Mouse (Mus musculus): ENCODE results near the gene Foxred1. TPM values are rescaled to one million over a fixed set of nuclear protein-coding genes. Genes with fewer than 3 reads are reported as not detected.
A peak's percentile ranks its signal among the peaks of the same experiment; 100 is the strongest.

The Foxred1 gene
- polyA plus RNA-seq, 1 experiment from 2014 or later = 48.5 TPM

GRCm38 (mm10) chr9:35187351-35187903 lies 23.4 kb downstream of the Foxred1 start:
- Histone ChIP-seq H3K4me2 (replicated peaks) (no peak overlapping the region), H3K4me3 (no peak overlapping the region), H3K36me3 (peaks cover 28% of the 10 kb centered on the region), H3K27ac (replicated peaks) (no peak overlapping the region), H3K4me1 (no peaks in the 10 kb centered on the region), H3K9me3 (no peaks in the 10 kb centered on the region), H3K27me3 (no peaks in the 10 kb centered on the region), H3K9ac (replicated peaks) (no peak overlapping the region)
- 89% methylated on average over 10 of the region's 10 CpGs for WGBS
- no peak for ATAC-seq (ENCODE audit: low FRiP score, low read depth)

GRCm38 (mm10) chr9:35186430-35186829 lies 24.4 kb downstream of the Foxred1 start:
- Histone ChIP-seq H3K4me3 (no peak overlapping the region), H3K4me2 (replicated peaks) (no peak overlapping the region), H3K9ac (replicated peaks) (no peak overlapping the region), H3K36me3 (peaks cover 28% of the 10 kb centered on the region), H3K27ac (replicated peaks) (no peak overlapping the region), H3K4me1 (no peaks in the 10 kb centered on the region), H3K9me3 (no peaks in the 10 kb centered on the region), H3K27me3 (no peaks in the 10 kb centered on the region)
- ATAC-seq (ENCODE audit: low FRiP score, low read depth) = no peak
- 91% methylated on average over 3 of the region's 4 CpGs for WGBS

DNA sequence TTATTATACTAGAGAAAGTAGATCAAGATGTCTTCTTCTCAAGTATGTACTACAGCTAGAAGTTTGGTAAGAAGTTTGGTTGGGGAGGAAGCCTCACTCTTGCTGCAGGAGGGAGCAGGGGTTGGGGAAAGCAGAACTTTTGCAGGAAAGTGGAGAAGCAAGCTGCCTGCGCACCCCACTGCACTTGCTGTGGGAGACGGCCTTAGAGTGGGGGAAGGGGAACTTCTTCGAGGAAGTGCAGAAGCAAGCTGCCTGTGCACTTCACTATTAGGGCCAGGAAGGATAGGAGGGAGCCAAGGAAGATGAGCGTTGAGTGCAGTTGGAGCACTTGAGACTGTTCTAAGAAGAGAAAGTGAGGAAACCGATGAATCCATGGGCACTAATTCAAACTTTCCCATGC lies 27.5 kb downstream of the Foxred1 start:
- ATAC-seq (ENCODE audit: low FRiP score, low read depth) = no peak
- WGBS = 74% methylated on average over 5 of the region's 5 CpGs
- Histone ChIP-seq H3K4me2 (replicated peaks) (no peak overlapping the region), H3K9ac (replicated peaks) (no peak overlapping the region), H3K4me3 (no peak overlapping the region), H3K9me3 (no peaks in the 10 kb centered on the region), H3K27ac (replicated peaks) (no peak overlapping the region), H3K4me1 (no peaks in the 10 kb centered on the region), H3K36me3 (peaks cover 16% of the 10 kb centered on the region), H3K27me3 (no peaks in the 10 kb centered on the region)

DNA sequence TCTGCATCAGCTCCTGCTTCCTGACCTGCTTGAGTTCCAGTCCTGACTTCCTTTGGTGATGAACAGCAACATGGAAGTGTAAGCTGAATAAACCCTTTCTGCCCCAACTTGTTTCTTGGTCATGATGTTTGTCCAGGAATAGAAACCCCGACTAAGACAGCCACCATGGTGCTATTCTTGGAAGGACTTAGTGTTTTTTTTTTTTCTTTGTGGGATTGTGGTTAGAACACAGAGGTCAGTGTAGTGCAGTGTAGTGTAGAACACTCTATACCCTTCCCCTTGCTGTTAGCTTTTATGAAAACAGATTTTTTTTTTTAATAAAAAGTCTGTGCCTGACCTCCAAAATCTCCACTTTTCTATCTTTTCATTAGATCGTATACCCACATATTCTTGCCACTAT lies 28.0 kb downstream of the Foxred1 start:
- 80% methylated on average over 2 of the region's 2 CpGs for WGBS
- Histone ChIP-seq H3K4me3 (no peak overlapping the region), H3K4me2 (replicated peaks) (no peak overlapping the region), H3K36me3 (peaks cover 11% of the 10 kb centered on the region), H3K9ac (replicated peaks) (no peak overlapping the region), H3K27me3 (no peaks in the 10 kb centered on the region), H3K27ac (replicated peaks) (no peak overlapping the region), H3K4me1 (no peaks in the 10 kb centered on the region), H3K9me3 (no peaks in the 10 kb centered on the region)
- no peak for ATAC-seq (ENCODE audit: low FRiP score, low read depth)

DNA sequence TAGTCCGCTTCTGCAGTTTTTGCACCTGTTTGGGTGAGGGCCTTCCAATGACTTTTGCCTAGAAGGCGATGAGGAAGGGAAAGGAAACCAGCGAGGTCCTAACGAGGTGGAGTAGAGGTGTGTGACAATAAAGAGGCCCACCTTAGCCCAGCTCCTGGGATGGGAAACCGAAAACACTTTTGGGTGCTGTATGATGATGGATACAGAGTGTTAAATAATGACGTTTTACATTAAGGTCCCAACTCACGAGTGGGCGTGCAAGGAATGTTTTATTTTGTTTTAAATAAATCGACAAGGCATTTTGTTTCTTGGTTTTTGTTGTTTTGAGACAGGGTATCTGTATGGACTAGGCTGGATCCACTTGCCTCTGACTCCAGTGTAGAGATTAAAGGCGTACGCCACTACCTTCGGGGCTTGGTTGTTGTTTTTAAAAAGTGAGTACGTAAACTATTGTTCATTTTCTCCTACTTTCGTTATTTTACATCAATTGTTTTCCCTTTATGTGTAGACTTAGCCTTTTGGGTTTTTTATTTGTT lies 34.7 kb downstream of the Foxred1 start:
- peak; percentile 47 for ATAC-seq (ENCODE audit: low FRiP score, low read depth)
- Histone ChIP-seq H3K9me3 (no peaks in the 10 kb centered on the region), H3K36me3 (no peaks in the 10 kb centered on the region), H3K4me1 (peaks cover 10% of the 10 kb centered on the region), H3K27me3 (no peaks in the 10 kb centered on the region), H3K27ac (replicated peaks) (no peak overlapping the region), H3K4me3 (peak overlapping the region; percentile 67), H3K4me2 (replicated peaks) (peak overlapping the region; percentile 68), H3K9ac (replicated peaks) (peak overlapping the region; percentile 66; the same call in 1 of the 2 replicates)
- WGBS = 52% methylated on average over 14 of the region's 14 CpGs

DNA sequence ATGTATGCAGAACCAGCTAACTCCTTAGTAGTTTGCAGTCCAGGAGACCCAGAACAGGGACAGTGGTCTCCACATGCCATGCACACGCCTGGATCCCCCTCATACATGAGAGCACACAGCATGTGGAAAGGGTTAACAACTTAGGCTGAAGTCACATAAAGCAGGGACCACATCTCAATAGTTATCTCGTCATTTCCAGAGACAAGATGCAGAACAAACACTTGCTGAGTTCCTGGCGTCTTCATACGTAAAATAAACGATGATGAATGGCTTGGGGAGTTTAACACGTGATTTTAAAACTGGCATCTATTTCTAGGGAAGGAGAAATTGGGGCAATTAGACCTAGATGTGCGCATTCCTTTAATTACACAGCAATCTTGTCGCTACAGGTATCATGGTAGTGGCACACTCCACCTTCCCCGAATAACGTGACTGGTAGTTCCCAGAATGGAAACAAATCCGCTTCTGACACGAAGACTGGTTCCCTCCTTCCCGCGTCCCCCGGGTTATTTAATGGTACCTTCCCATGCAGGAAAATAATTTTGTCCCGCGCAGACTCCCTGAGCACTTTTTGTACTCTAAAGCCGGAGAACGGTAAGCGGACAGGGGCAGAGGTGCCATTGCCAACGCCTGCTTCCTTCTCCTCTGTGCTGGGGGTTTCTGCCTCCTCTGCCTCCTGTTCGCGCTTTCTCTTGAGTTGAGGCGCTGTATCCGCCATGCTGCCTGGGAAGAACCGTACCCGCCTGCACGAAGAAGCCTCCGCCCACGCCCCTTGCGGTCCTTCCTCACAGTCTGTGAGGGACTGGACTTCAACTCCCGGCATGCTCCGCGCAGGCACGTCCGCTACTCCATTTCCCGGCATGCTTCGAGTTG lies 35.4 kb downstream of the Foxred1 start, which contains the start of gene Dcps:
Dcps (minus strand) TSS at position 811 of the 873 bp plus-strand sequence.
- Histone ChIP-seq H3K27me3 (no peaks in the 10 kb centered on the region), H3K9ac (replicated peaks) (peak within 1 kb of the TSS; percentile 66), H3K4me2 (replicated peaks) (peak within 1 kb of the TSS; percentile 68), H3K9me3 (no peaks in the 10 kb centered on the region), H3K36me3 (peaks cover 6% of the 10 kb centered on the region; the same call in 1 of the 2 replicates), H3K4me1 (peaks cover 10% of the 10 kb centered on the region), H3K27ac (replicated peaks) (peak within 1 kb of the TSS; percentile 82), H3K4me3 (peak within 1 kb of the TSS; percentile 67)
- under 1% methylated on average over 38 of the region's 38 CpGs for WGBS
- ATAC-seq (ENCODE audit: low FRiP score, low read depth) = peak; percentile 98

GRCm38 (mm10) chr9:35173331-35173730 lies 37.5 kb downstream of the Foxred1 start:
- peaks cover 13% of the 10 kb centered on the region for H3K36me3 ChIP-seq
- no peaks in the 10 kb centered on the region for H3K9me3 ChIP-seq
- H3K4me1 ChIP-seq = peaks cover 10% of the 10 kb centered on the region
- H3K27ac ChIP-seq (replicated peaks) = no peak overlapping the region
- WGBS = 82% methylated on average over 1 of the region's 1 CpGs
- ATAC-seq (ENCODE audit: low FRiP score, low read depth) = no peak
- H3K9ac ChIP-seq (replicated peaks) = no peak overlapping the region
- no peaks in the 10 kb centered on the region for H3K27me3 ChIP-seq
- no peak overlapping the region for H3K4me3 ChIP-seq
- H3K4me2 ChIP-seq (replicated peaks) = no peak overlapping the region

DNA sequence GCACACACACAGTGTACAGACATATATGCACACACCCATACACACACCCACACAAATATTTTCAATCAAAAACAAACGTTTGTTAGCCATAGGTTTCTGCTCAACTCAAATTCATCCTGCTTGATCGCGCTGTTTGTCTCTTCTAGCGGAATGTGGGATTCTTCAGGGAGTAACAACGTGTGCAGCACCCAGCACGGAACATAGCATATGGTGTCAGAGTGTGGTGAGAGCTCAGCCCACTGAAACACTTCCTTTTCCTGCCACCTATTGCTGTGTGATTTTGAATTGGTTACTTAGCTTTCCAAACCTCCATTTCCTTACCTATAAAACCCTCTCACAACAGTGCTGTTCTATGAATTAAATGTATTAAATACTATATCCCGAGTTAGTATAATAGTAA lies 40.8 kb downstream of the Foxred1 start:
- H3K4me1 ChIP-seq = peaks cover 24% of the 10 kb centered on the region
- WGBS = 96% methylated on average over 7 of the region's 7 CpGs
- H3K4me2 ChIP-seq (replicated peaks) = no peak overlapping the region
- no peak overlapping the region for H3K27ac ChIP-seq (replicated peaks)
- H3K27me3 ChIP-seq = no peaks in the 10 kb centered on the region
- H3K36me3 ChIP-seq = peaks cover 13% of the 10 kb centered on the region
- no peak overlapping the region for H3K9ac ChIP-seq (replicated peaks)
- H3K4me3 ChIP-seq = no peak overlapping the region
- no peaks in the 10 kb centered on the region for H3K9me3 ChIP-seq
- ATAC-seq (ENCODE audit: low FRiP score, low read depth) = no peak

- H3K27me3 ChIP-seq = no peaks in the 10 kb centered on the region
- H3K9me3 ChIP-seq = no peaks in the 10 kb centered on the region
- peak overlapping the region; percentile 10; the same call in 1 of the 2 replicates for H3K4me2 ChIP-seq (replicated peaks)
- peaks cover 19% of the 10 kb centered on the region for H3K4me1 ChIP-seq
- H3K27ac ChIP-seq (replicated peaks) = peak overlapping the region; percentile 63
- no peak overlapping the region for H3K4me3 ChIP-seq
- WGBS = 17% methylated on average over 9 of the region's 9 CpGs
- peak; percentile 81 for ATAC-seq (ENCODE audit: low FRiP score, low read depth)
- no peak overlapping the region for H3K9ac ChIP-seq (replicated peaks)
- peaks cover 21% of the 10 kb centered on the region for H3K36me3 ChIP-seq
Observed at GRCm38 (mm10) chr9:35166798-35167635, 43.8 kb downstream of the Foxred1 start.

GRCm38 (mm10) chr9:35166144-35166797 lies 44.6 kb downstream of the Foxred1 start:
- peaks cover 19% of the 10 kb centered on the region for H3K4me1 ChIP-seq
- H3K4me3 ChIP-seq = no peak overlapping the region
- H3K27me3 ChIP-seq = no peaks in the 10 kb centered on the region
- WGBS = 32% methylated on average over 3 of the region's 3 CpGs
- ATAC-seq (ENCODE audit: low FRiP score, low read depth) = peak; percentile 60
- H3K4me2 ChIP-seq (replicated peaks) = no peak overlapping the region
- peak overlapping the region; percentile 63 for H3K27ac ChIP-seq (replicated peaks)
- no peak overlapping the region for H3K9ac ChIP-seq (replicated peaks)
- H3K9me3 ChIP-seq = no peaks in the 10 kb centered on the region
- H3K36me3 ChIP-seq = peaks cover 21% of the 10 kb centered on the region

GRCm38 (mm10) chr9:35164142-35164874 lies 46.5 kb downstream of the Foxred1 start:
- H3K4me3 ChIP-seq = no peak overlapping the region
- H3K4me1 ChIP-seq = peaks cover 19% of the 10 kb centered on the region
- no peak overlapping the region for H3K9ac ChIP-seq (replicated peaks)
- peaks cover 8% of the 10 kb centered on the region; the same call in 1 of the 2 replicates for H3K36me3 ChIP-seq
- H3K27me3 ChIP-seq = no peaks in the 10 kb centered on the region
- no peaks in the 10 kb centered on the region for H3K9me3 ChIP-seq
- H3K4me2 ChIP-seq (replicated peaks) = no peak overlapping the region
- no peak for ATAC-seq (ENCODE audit: low FRiP score, low read depth)
- 84% methylated on average over 5 of the region's 5 CpGs for WGBS
- no peak overlapping the region for H3K27ac ChIP-seq (replicated peaks)

All from midbrain, embryonic 12.5 days (tissue).